Comparison of ENCODE assay signal across 13 mouse cellular contexts in genomic region chr3:89328623-89329022, GRCm38 (mm10). TPM values are rescaled to one million over a fixed set of nuclear protein-coding genes. Genes with fewer than 3 reads are reported as not detected.
DNase-seq lines count a peak whose midpoint lies in the region; ATAC-seq and TF ChIP-seq lines count a peak whose summit lies in the region.
"Had no signal": no experiment of that assay in that cellular context is flagged by ENCODE, and none has a peak within 500 bp of the region (broad histone marks: within the 10 kb centered on the region; RNA-seq: fewer than 3 reads in every experiment).

No protein-coding gene starts in this region.

- H3K4me1 ChIP-seq in hindbrain, embryonic 12.5 days, result peaks cover 53% of the 10 kb centered on the region
- H3K4me1 ChIP-seq in hindbrain, embryonic 11.5 days (replicated peaks; ENCODE audit: control insufficient read depth, insufficient read depth, low read length), result peaks cover 17% of the 10 kb centered on the region
- H3K4me1 ChIP-seq in E14TG2a.4 (replicated peaks; ENCODE audit: low read depth, low read length) (peaks cover 81% of the 10 kb centered on the region), ES-E14 (ENCODE audit: control insufficient read depth in 2 of 2, insufficient read depth in 2 of 2, low read length in 2 of 2, poor library complexity in 1 of 2) (peaks cover 4 to 37% of the 10 kb centered on the region in 2 experiments; a peak in 3 of 4 replicates)
- H3K4me1 ChIP-seq in intestine, embryonic 15.5 days (replicated peaks), result peaks cover 38% of the 10 kb centered on the region

- H3K4me3 ChIP-seq in hindbrain, embryonic 12.5 days, result no peak overlapping the region
- no peak overlapping the region for H3K4me3 ChIP-seq in hindbrain, embryonic 11.5 days (ENCODE audit: low read depth, low read length)
- H3K4me3 ChIP-seq in E14TG2a.4 (replicated peaks; ENCODE audit: low read length) (peak overlapping the region; percentile 56), ES-E14 (ENCODE audit: insufficient read depth in 1 of 2, low read depth in 1 of 2, low read length in 2 of 2, poor library complexity in 1 of 2, severe bottlenecking in 1 of 2) (peak overlapping the region; percentile 8 to 21; a peak in 1 of 4 replicates)
- H3K4me3 ChIP-seq in intestine, embryonic 15.5 days (replicated peaks), result no peak overlapping the region

- H3K9ac ChIP-seq in hindbrain, embryonic 12.5 days, result peak overlapping the region; percentile 15; the same call in 1 of the 2 replicates
- H3K9ac ChIP-seq in hindbrain, embryonic 11.5 days (ENCODE audit: low read depth, low read length), result no peak overlapping the region
- peak overlapping the region; percentile 42; the same call in 1 of the 2 replicates for H3K9ac ChIP-seq in ES-E14 (ENCODE audit: insufficient read depth, low read depth, low read length, poor library complexity, severe bottlenecking)
- no peak overlapping the region for H3K9ac ChIP-seq in intestine, embryonic 15.5 days

- 0 out of 2 replicates have a peak, but pooled peaks have one; percentile 24 for ATAC-seq in hindbrain, embryonic 12.5 days (ENCODE audit: low FRiP score)
- no peak for ATAC-seq in hindbrain, embryonic 11.5 days (ENCODE audit: low FRiP score)
- ATAC-seq in intestine, embryonic 15.5 days, result peak; percentile 37

- in situ Hi-C loops in ES-E14 (cut with MboI; ENCODE audit: low sequenced_read_pairs in 2 of 2, unreplicated experiment in 2 of 2), result no loop called here

- 12% methylated on average over 4 of the region's 4 CpGs for WGBS in hindbrain, embryonic 12.5 days
- WGBS in hindbrain, embryonic 11.5 days, result 20% methylated on average over 4 of the region's 4 CpGs
- WGBS in intestine, embryonic 15.5 days, result 11% methylated on average over 4 of the region's 4 CpGs

- H3K27me3 ChIP-seq in hindbrain, embryonic 12.5 days, result peaks cover 23% of the 10 kb centered on the region
- no peaks in the 10 kb centered on the region; the same call in 1 of the 2 replicates for H3K27me3 ChIP-seq in hindbrain, embryonic 11.5 days (ENCODE audit: control insufficient read depth, insufficient read depth, low read length)
- peaks cover 15% of the 10 kb centered on the region for H3K27me3 ChIP-seq in E14TG2a.4 (ENCODE audit: insufficient read depth, low read length)
- no peaks in the 10 kb centered on the region for H3K27me3 ChIP-seq in intestine, embryonic 15.5 days (replicated peaks)

- 0 out of 2 replicates have a peak overlapping the region, but pooled peaks have one; percentile 48 for H3K27ac ChIP-seq in hindbrain, embryonic 12.5 days
- no peak overlapping the region for H3K27ac ChIP-seq in hindbrain, embryonic 11.5 days (ENCODE audit: low read depth, low read length)
- peak overlapping the region; percentile 63 for H3K27ac ChIP-seq in ES-E14 (ENCODE audit: insufficient read depth, low read depth, low read length, poor library complexity, severe bottlenecking)
- H3K27ac ChIP-seq in intestine, embryonic 15.5 days, result no peak overlapping the region

- H3K9me3 ChIP-seq in hindbrain, embryonic 12.5 days (replicated peaks), result no peaks in the 10 kb centered on the region
- H3K9me3 ChIP-seq in hindbrain, embryonic 11.5 days (ENCODE audit: control insufficient read depth, low read length), result no peaks in the 10 kb centered on the region
- H3K9me3 ChIP-seq in E14TG2a.4 (ENCODE audit: low read length) (no peaks in the 10 kb centered on the region), ES-E14 (ENCODE audit: control insufficient read depth, insufficient read depth, low read depth, low read length) (no peaks in the 10 kb centered on the region)
- H3K9me3 ChIP-seq in intestine, embryonic 15.5 days, result no peaks in the 10 kb centered on the region

- TF ChIP-seq CTCF in E14TG2a.4 (conservative IDR thresholded peaks at IDR 0.05; ENCODE audit: low read length), result no peak

- no peak overlapping the region for H3K4me2 ChIP-seq in hindbrain, embryonic 12.5 days (replicated peaks)
- no peak overlapping the region for H3K4me2 ChIP-seq in hindbrain, embryonic 11.5 days (replicated peaks; ENCODE audit: low read depth, low read length)
- peak overlapping the region; percentile 28; the same call in 1 of the 2 replicates for H3K4me2 ChIP-seq in intestine, embryonic 15.5 days (replicated peaks)

- peaks cover under 1% of the 10 kb centered on the region; the same call in 1 of the 2 replicates for H3K36me3 ChIP-seq in hindbrain, embryonic 12.5 days
- H3K36me3 ChIP-seq in hindbrain, embryonic 11.5 days (ENCODE audit: control insufficient read depth, insufficient read depth, low read length), result no peaks in the 10 kb centered on the region
- peaks cover 7% of the 10 kb centered on the region for H3K36me3 ChIP-seq in E14TG2a.4 (ENCODE audit: insufficient read depth, low read length)
- H3K36me3 ChIP-seq in ES-E14 (ENCODE audit: control insufficient read depth, insufficient read depth, low read length, poor library complexity, severe bottlenecking), result peaks cover 5% of the 10 kb centered on the region
- no peaks in the 10 kb centered on the region for H3K36me3 ChIP-seq in intestine, embryonic 15.5 days

- DNase-seq in hindbrain, embryonic 11.5 days (ENCODE audit: low spot score), result no peak
- no peak for DNase-seq in ES-E14 (ENCODE audit: low read depth, low spot score)
- DNase-seq in left cerebral cortex, adult 8-10 months (ENCODE audit: low spot score in 2 of 2), result no peak
- DNase-seq in frontal cortex, adult 2 months (ENCODE audit: extremely low spot score in 1 of 2, low spot score in 1 of 2), result no peak
- DNase-seq: gastrocnemius, postnatal 25 days; heart, postnatal 10 days; kidney, adult 8-10 months; layer of hippocampus, adult 9-11 months; liver; lung, postnatal 36 days had no signal

TF ChIP-seq in ES-E14, 5 proteins besides CTCF, POLR2A, EP300 and RAD21:
- TF ChIP-seq HCFC1 (IDR thresholded peaks at IDR 0.05; ENCODE audit: borderline replicate concordance, insufficient read depth, low read length) (no peak), MAFK (IDR thresholded peaks at IDR 0.05; ENCODE audit: insufficient read depth, low read depth, low read length) (no peak), ZC3H11A (IDR thresholded peaks at IDR 0.05; ENCODE audit: borderline replicate concordance, low read depth, low read length) (no peak), CHD2 (IDR thresholded peaks at IDR 0.05; ENCODE audit: low read depth, low read length) (no peak), ZNF384 (IDR thresholded peaks at IDR 0.05; ENCODE audit: low read depth, low read length) (no peak)

RNA-seq across cellular contexts. Expression of gene Efna3, which starts 5.9 kb away (rescaled TPM):
- polyA plus RNA-seq in hindbrain, embryonic 12.5 days (2016; fragmentation: Nextera tagmentation; extraction: Ambion mirVana), result 21.7 and 22.2 TPM in 2 replicates
- 13.8 TPM in 2 replicates for polyA plus RNA-seq in hindbrain, embryonic 11.5 days (2014; fragmentation: Nextera tagmentation; extraction: Ambion mirVana)
- 7.5 and 12.5 TPM in 2 replicates for total RNA-seq in ES-E14 (2012; rRNA removed)
- 9.0 and 9.2 TPM in 2 replicates for polyA plus RNA-seq in intestine, embryonic 15.5 days (2015; fragmentation: Nextera tagmentation; extraction: Ambion mirVana)
- 10 to 100 TPM; 50.1 to 61.2 (median 55.3) TPM for total RNA-seq in left cerebral cortex, adult 8-10 months (2022)
- 68.0 and 78.5 TPM in 2 replicates for polyA plus RNA-seq in frontal cortex, adult 2 months (2012; rRNA removed)
- total RNA-seq: gastrocnemius, postnatal 25 days had no signal

RNA-seq across cellular contexts. Expression of gene Efna4, which starts 9.2 kb away (rescaled TPM):
- 20.5 and 21.4 TPM in 2 replicates for polyA plus RNA-seq in hindbrain, embryonic 12.5 days (2016; fragmentation: Nextera tagmentation; extraction: Ambion mirVana)
- polyA plus RNA-seq in hindbrain, embryonic 11.5 days (2014; fragmentation: Nextera tagmentation; extraction: Ambion mirVana), result 18.9 and 20.6 TPM in 2 replicates
- 24.0 and 41.9 TPM in 2 replicates for total RNA-seq in ES-E14 (2012; rRNA removed)
- polyA plus RNA-seq in intestine, embryonic 15.5 days (2015; fragmentation: Nextera tagmentation; extraction: Ambion mirVana), result 16.9 and 18.1 TPM in 2 replicates
- under 1 TPM in 3 of 4 experiments, not detected in 1; 0.22 to 0.46 (median 0.30) TPM for total RNA-seq in left cerebral cortex, adult 8-10 months (2022)
- polyA plus RNA-seq in frontal cortex, adult 2 months (2012; rRNA removed), result 0.76 and 1.2 TPM in 2 replicates

RNA-seq across cellular contexts. Expression of gene Adam15, which starts 21.2 kb away (rescaled TPM):
- polyA plus RNA-seq in hindbrain, embryonic 12.5 days (2016; fragmentation: Nextera tagmentation; extraction: Ambion mirVana), result 40.3 and 41.9 TPM in 2 replicates
- 17.8 TPM in 2 replicates for polyA plus RNA-seq in hindbrain, embryonic 11.5 days (2014; fragmentation: Nextera tagmentation; extraction: Ambion mirVana)
- 56.3 and 59.1 TPM in 2 replicates for total RNA-seq in ES-E14 (2012; rRNA removed)
- 45.5 and 49.5 TPM in 2 replicates for polyA plus RNA-seq in intestine, embryonic 15.5 days (2015; fragmentation: Nextera tagmentation; extraction: Ambion mirVana)
- 100 to 1,000 TPM; 104 to 122 (median 108) TPM for total RNA-seq in left cerebral cortex, adult 8-10 months (2022)
- 148 and 157 TPM in 2 replicates for polyA plus RNA-seq in frontal cortex, adult 2 months (2012; rRNA removed)

RNA-seq across cellular contexts. Expression of gene Dcst2, which starts 33.2 kb away (rescaled TPM):
- 0.12 and 0.29 TPM in 2 replicates for polyA plus RNA-seq in hindbrain, embryonic 12.5 days (2016; fragmentation: Nextera tagmentation; extraction: Ambion mirVana)
- 0.14 and 0.27 TPM in 2 replicates for polyA plus RNA-seq in hindbrain, embryonic 11.5 days (2014; fragmentation: Nextera tagmentation; extraction: Ambion mirVana)
- total RNA-seq in ES-E14 (2012; rRNA removed), result not detected in 2 replicates
- 1.4 and 1.5 TPM in 2 replicates for polyA plus RNA-seq in intestine, embryonic 15.5 days (2015; fragmentation: Nextera tagmentation; extraction: Ambion mirVana)
- total RNA-seq in left cerebral cortex, adult 8-10 months (2022), result under 1 TPM; 0.32 to 0.77 (median 0.42) TPM
- 0.68 and 0.86 TPM in 2 replicates for polyA plus RNA-seq in frontal cortex, adult 2 months (2012; rRNA removed)
- total RNA-seq: gastrocnemius, postnatal 25 days had no signal

RNA-seq across cellular contexts. Expression of gene Dcst1, which starts 36.4 kb away (rescaled TPM):
- polyA plus RNA-seq in hindbrain, embryonic 12.5 days (2016; fragmentation: Nextera tagmentation; extraction: Ambion mirVana), result 0.71 and 0.76 TPM in 2 replicates
- 0.28 and 0.63 TPM in 2 replicates for polyA plus RNA-seq in hindbrain, embryonic 11.5 days (2014; fragmentation: Nextera tagmentation; extraction: Ambion mirVana)
- total RNA-seq in ES-E14 (2012; rRNA removed), result 0.09 and 0.16 TPM in 2 replicates
- polyA plus RNA-seq in intestine, embryonic 15.5 days (2015; fragmentation: Nextera tagmentation; extraction: Ambion mirVana), result 1.6 and 1.9 TPM in 2 replicates
- under 1 TPM in 1 of 4 experiments, not detected in 3; 0.61 TPM for total RNA-seq in left cerebral cortex, adult 8-10 months (2022)
- polyA plus RNA-seq in frontal cortex, adult 2 months (2012; rRNA removed), result 0.08 TPM in 2 replicates
- total RNA-seq: gastrocnemius, postnatal 25 days had no signal

Comparison
In these comparisons a context has a peak if more than half of its experiments do, and no peak if none do; other contexts are left out.
1. H3K27ac ChIP-seq: peak in hindbrain, embryonic 12.5 days (single experiment) and ES-E14 (single experiment); none in hindbrain, embryonic 11.5 days (single experiment) and intestine, embryonic 15.5 days (single experiment).
2. H3K9ac ChIP-seq: peak in hindbrain, embryonic 12.5 days (single experiment) and ES-E14 (single experiment); none in hindbrain, embryonic 11.5 days (single experiment) and intestine, embryonic 15.5 days (single experiment).
3. H3K4me3 ChIP-seq: peak in E14TG2a.4 (single experiment) and ES-E14 (2 of 2); none in hindbrain, embryonic 12.5 days (single experiment), hindbrain, embryonic 11.5 days (single experiment) and intestine, embryonic 15.5 days (single experiment).